Mouse (Mus musculus): ENCODE results near the gene Kctd2. TPM values are rescaled to one million over a fixed set of nuclear protein-coding genes. Genes with fewer than 3 reads are reported as not detected.

Kctd2 gene
- total RNA-seq, 2 experiments from 2014 or later: 27.9 to 28.3 TPM

GRCm38 (mm10) chr11:115398085-115398484 lies 21.8 kb upstream of the Kctd2 start:
- intact Hi-C loops (cut with DNase I): no loop called here
- DNase-seq: no peak

DNA sequence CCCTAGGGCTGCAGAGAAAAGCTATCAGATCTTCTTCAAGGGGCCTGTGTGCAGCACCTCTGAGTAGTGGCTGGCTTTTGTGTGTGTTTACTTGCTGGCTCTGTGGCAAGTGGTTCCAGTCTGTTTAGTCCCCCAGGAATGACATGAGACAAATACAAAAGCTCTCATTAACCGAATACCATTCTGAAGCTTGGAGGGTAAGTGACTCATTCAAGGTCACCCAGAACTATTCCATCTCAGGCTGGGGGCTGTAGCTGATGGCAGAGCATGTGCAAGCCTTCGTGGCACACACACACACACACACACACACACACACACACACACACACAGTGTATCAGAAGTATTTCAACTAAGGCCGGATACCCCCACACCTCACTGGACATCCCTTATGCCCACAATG lies 19.8 kb upstream of the Kctd2 start:
- intact Hi-C loops (cut with DNase I): no loop called here
- no peak for DNase-seq

DNA sequence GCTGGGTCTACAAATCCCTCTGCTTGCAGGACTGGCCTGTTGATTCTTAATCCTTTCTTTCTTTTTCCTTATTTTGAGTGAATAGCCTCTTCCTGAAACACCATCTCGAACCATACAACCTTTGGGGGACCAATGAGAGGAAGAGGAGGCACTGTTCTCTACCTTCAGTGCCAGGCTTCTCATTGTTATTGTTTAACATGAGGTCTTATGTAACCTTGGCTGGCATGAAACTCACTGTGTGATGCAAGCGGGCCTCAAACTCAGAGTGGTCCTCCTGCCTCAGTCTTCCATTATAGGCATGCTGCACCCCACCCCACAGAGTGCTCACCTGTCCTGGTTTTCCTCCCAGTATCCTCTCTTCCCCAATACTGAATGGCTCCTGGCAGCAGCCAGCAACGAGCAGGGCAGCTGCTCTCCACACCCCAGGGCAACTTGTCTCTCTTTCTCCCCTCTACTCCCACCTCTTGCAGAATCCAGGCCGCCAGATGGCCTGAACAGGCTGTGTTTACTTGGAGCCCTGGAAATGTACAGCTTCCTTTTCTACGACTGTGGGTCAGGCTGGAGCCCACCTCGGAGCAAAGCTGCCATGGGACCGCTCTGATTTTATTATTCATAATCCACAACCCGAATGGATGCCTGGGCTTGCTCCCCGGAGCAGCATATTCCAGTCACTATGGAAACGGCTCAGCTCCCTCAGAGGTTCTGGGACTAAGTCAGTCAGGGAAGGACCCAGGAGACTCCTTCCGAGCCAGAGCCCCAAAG lies 19.1 kb upstream of the Kctd2 start:
- DNase-seq: no peak
- intact Hi-C loops (cut with DNase I): no loop called here

- peak; percentile 87 to 94 for DNase-seq
- intact Hi-C loops (cut with DNase I): loop anchor here (2.0 kb wide), 1 partner anchor 21 kb away; no protein-coding TSS in a partner anchor
Observed at GRCm38 (mm10) chr11:115403338-115404124, 16.4 kb upstream of the Kctd2 start, which contains the start of gene Mrpl58. TSS of gene Mrpl58 (plus strand) at chr11:115403752.

DNA sequence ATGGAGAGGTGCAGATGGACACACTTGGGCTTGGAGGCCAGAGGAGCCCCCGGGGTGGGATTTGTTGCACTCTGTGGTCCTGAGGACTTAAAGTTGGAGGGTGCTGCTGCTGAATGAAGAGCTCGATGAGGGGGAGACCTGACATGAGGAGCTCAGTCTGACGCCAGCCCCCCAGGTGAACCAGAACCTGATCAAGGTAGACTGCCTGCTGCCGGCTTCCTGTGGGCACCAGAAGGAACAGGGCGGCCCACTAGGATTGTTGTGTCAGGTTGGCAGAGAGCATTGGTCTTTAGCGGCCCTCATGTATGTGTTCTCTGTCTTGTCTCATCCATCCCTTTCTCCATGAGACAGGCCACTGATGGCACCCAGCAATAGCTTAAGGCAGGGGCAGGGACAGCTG lies 14.2 kb upstream of the Kctd2 start:
- DNase-seq: no peak
- intact Hi-C loops (cut with DNase I): no loop called here

DNA sequence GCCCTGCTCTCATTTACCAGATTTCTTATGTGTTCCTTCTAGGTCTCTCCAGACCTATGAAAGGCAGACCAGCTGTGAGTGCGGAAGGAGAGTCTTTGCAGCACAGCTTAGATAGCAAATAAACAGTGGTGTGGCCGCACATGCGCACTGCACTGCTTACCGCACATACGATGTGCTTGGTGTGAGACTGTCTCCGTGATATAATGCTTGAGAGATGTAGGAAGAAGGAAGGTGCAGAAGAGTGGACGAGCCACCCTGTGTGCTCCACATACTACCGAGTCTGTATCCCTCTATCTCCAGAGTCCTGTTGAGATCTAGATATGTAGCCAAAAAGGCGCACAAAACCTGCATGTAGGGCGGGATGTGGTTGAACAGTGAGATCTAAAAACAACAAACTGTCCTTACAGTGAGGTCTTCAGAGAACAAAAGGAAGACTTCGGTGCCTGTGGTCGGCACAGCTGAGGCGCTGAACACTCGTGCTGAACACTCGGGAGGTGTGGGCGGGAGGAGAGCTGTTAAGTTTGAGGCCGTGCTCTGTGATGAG lies 13.0 kb upstream of the Kctd2 start:
- no peak for DNase-seq
- intact Hi-C loops (cut with DNase I): no loop called here

GRCm38 (mm10) chr11:115408266-115408920 lies 11.5 kb upstream of the Kctd2 start:
- DNase-seq: no peak
- intact Hi-C loops (cut with DNase I): no loop called here

- intact Hi-C loops (cut with DNase I): no loop called here
- DNase-seq: no peak
Observed at GRCm38 (mm10) chr11:115409556-115409955, 10.4 kb upstream of the Kctd2 start.

- intact Hi-C loops (cut with DNase I): no loop called here
- DNase-seq: peak in 1 of 2 experiments; percentile 70
Observed at GRCm38 (mm10) chr11:115420336-115421190, 635 bp downstream of the Kctd2 start.

DNA sequence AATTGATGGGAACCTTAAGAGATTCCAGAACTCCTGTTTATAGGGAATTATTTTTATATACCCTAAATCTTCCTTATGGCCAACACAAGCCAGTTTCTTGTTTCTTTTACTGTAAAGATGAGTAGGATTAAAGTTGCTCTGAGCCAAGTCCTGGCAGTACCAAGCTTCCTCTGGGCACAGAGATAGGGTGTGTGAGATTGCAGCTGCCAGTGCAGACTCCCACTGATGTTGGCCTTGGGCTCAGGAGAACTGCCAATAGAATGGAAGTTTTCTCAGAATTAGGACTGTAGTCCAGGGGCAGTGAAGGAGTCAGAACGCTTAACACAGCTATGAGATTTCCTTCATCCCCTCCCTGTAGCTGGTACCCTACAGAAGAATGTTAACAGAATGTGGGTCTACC lies 1.4 kb downstream of the Kctd2 start:
- DNase-seq: no peak
- intact Hi-C loops (cut with DNase I): no loop called here

- no peak for DNase-seq
- intact Hi-C loops (cut with DNase I): no loop called here
Observed at GRCm38 (mm10) chr11:115421972-115422371, 2.0 kb downstream of the Kctd2 start.

- intact Hi-C loops (cut with DNase I): no loop called here
- no peak for DNase-seq
Observed at GRCm38 (mm10) chr11:115423091-115423490, 3.2 kb downstream of the Kctd2 start.

DNA sequence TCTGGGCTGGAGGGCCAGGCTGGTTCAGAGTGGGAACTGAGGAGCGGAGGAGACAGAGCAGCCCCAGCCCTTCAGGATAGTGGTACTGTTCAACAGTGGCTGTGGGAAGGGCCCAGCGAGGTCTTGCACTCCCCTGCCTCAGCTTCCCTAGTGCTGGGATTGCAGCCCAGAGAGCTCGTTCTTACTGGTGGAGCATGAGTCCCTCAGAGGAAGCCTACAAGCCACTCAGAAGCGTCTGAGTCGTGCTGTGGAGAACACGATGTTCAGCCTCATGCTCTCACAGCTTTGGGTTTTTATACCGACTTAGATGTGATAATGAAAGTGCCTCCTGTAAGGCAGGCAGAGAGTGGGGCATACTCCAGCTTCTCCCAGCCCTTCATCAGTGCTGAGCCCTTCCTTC lies 4.7 kb downstream of the Kctd2 start:
- intact Hi-C loops (cut with DNase I): loop anchor here (5.0 kb wide), 1 partner anchor 67 kb away; no protein-coding TSS in a partner anchor
- DNase-seq: no peak

DNA sequence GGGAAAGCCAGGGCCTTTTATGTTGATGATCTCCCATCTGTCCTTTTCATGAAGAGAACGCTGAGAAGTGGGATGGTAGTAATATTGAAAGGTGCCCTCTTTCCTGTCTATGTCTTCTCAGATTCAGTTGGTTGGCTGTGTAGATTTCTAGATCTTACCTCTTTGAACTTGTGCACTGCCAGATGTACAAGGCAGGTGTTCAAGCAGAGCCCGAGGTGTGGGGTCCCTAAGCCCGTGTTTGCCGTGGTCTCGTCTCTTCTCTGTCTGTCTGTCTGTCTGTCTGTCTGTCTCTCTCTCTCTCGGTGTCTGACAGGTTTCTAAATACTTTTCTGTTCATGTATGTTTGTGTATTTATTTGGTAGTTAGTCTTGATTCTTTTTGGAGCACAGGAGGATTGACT lies 5.7 kb downstream of the Kctd2 start:
- intact Hi-C loops (cut with DNase I): loop anchor here (5.0 kb wide), 1 partner anchor 68 kb away; no protein-coding TSS in a partner anchor
- no peak for DNase-seq

DNA sequence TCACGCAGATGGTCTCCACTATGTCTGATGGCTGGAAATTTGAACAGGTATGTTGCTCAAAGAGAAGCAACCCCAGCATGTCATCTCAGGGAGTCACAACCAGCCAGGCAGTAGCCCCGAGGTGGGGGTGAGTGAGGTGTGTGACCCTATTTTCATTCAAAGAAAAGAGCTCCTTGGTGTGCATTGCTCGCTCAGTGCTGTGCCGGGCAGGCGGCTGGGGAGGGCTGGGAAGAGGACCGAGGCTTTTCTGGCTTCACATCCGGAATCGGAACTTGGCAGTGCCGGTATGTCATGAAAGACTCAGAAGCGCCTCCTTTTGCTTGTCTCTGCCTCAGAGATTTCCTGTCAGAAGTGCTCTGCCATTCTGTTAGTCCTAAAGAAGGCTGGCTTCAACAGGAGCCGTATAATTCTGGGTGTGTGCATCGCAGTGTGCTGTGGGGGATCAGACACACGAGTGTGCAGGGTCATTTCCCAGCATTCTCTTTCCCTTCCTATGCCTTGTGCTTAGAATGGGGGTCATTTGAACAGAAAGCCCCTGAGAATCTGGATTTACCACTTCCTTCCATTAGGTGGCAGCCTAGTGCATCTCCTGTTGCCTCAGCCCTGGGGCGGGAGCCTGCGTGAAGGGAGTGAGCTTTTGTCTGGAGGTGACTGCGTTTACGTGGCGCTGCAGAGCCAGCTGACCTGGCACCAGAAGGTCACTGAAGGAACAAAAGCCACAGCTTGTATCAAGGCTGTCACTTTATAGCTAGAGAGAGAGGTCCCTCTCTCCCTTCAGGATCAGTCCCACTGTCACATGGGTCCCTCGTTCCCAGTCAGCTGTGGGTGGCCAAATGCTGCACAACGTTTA lies 7.8 kb downstream of the Kctd2 start:
- intact Hi-C loops (cut with DNase I): loop anchor here (1.0 to 5.0 kb wide), 2 partner anchors 46 to 70 kb away; no protein-coding TSS in a partner anchor

GRCm38 (mm10) chr11:115429307-115429706 lies 9.4 kb downstream of the Kctd2 start:
- intact Hi-C loops (cut with DNase I): loop anchor here (5.0 kb wide), 1 partner anchor 72 kb away; no protein-coding TSS in a partner anchor
- no peak for DNase-seq

More for the DNA sequence above, 7.8 kb downstream of the Kctd2 start:
- peak; percentile 60 to 75 for DNase-seq

GRCm38 (mm10) chr11:115430561-115430960 lies 10.6 kb downstream of the Kctd2 start:
- intact Hi-C loops (cut with DNase I): no loop called here

DNA sequence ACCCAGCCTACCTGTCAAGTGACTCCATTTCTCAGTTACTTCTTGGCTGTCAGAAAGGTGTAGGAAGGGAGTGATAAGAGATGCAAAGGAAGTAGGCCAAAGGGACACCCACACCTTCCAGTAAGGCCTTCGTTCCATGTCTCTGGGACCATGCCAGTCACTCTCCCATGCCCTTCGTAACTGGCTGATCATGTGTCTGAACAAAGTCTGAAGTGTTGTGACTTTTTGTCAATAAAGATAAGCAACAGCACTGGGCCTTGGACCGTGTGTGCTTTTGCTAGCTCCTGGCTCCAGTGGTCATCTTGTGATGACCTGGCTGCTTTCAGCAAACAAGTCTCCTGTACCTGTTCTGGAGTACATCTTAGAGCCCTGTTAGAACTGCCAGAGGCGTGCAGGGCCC lies 12.9 kb downstream of the Kctd2 start:
- intact Hi-C loops (cut with DNase I): no loop called here
- DNase-seq: no peak

More at GRCm38 (mm10) chr11:115430561-115430960, 10.6 kb downstream of the Kctd2 start:
- DNase-seq: no peak

- no peak for DNase-seq
- intact Hi-C loops (cut with DNase I): no loop called here
Observed at GRCm38 (mm10) chr11:115433342-115433741, 13.4 kb downstream of the Kctd2 start.
